Mouse (Mus musculus): ENCODE measurements around the gene Sstr5. TPM values are rescaled to one million over a fixed set of nuclear protein-coding genes. Genes with fewer than 3 reads are reported as not detected.

The Sstr5 gene
- polyA plus RNA-seq, 1 experiment = not detected

- no peak overlapping the region for H3K4me3 ChIP-seq
- no peak overlapping the region for H3K4me2 ChIP-seq (ENCODE audit: low read depth)
- H3K79me2 ChIP-seq (ENCODE audit: control insufficient read depth, insufficient read depth) = no peaks in the 10 kb centered on the region
- peaks cover 10% of the 10 kb centered on the region for H3K27me3 ChIP-seq (ENCODE audit: control insufficient read depth, insufficient read depth, insufficient read length)
- no peaks in the 10 kb centered on the region for H3K36me3 ChIP-seq (ENCODE audit: control insufficient read depth, insufficient read depth)
- no peak for TF ChIP-seq POLR2AphosphoS2 (IDR thresholded peaks at IDR 0.05; ENCODE audit: insufficient read length, low read depth)
- no peak for TF ChIP-seq MYOD1 (IDR thresholded peaks at IDR 0.05; ENCODE audit: control insufficient read depth in 1 of 3, insufficient read length in 2 of 3, low read depth in 2 of 3)
- no peak for TF ChIP-seq TCF12 (IDR thresholded peaks at IDR 0.05; ENCODE audit: insufficient read depth, poor library complexity, severe bottlenecking)
- no peak for TF ChIP-seq POLR2A (IDR thresholded peaks at IDR 0.05; ENCODE audit: insufficient read length, low read depth)
- no peak for TF ChIP-seq MAX (IDR thresholded peaks at IDR 0.05; ENCODE audit: low read depth)
- no peak for TF ChIP-seq REST (IDR thresholded peaks at IDR 0.05; ENCODE audit: insufficient read depth, insufficient read length)
- TF ChIP-seq USF1 (IDR thresholded peaks at IDR 0.05; ENCODE audit: low read depth) = no peak
- no peak for TF ChIP-seq E2F4 (IDR thresholded peaks at IDR 0.05; ENCODE audit: insufficient read depth)
- no peak for TF ChIP-seq SRF (IDR thresholded peaks at IDR 0.05; ENCODE audit: control insufficient read depth, insufficient read length, low read depth)
- no peak for TF ChIP-seq TCF3 (IDR thresholded peaks at IDR 0.05; ENCODE audit: insufficient read length, low read depth)
- no peak for TF ChIP-seq MYOG (IDR thresholded peaks at IDR 0.05; ENCODE audit: control insufficient read depth in 1 of 3, insufficient read depth in 1 of 3, insufficient read length in 2 of 3, low read depth in 2 of 3)
- TF ChIP-seq CEBPB (IDR thresholded peaks at IDR 0.05; ENCODE audit: insufficient read depth, poor library complexity, severe bottlenecking) = no peak
- H3ac ChIP-seq (ENCODE audit: control insufficient read depth, insufficient read length) = no peak overlapping the region
These were observed 10.7 kb upstream of the Sstr5 start for GRCm38 (mm10) chr17:25507799-25508198.

- Histone ChIP-seq H3K36me3 (ENCODE audit: control insufficient read depth, insufficient read depth) (no peaks in the 10 kb centered on the region), H3ac (ENCODE audit: control insufficient read depth, insufficient read length) (no peak overlapping the region)
These were observed 5.5 kb upstream of the Sstr5 start for GRCm38 (mm10) chr17:25502599-25502998.

GRCm38 (mm10) chr17:25482092-25482491 is 15.0 kb downstream of the Sstr5 start:
- Histone ChIP-seq H3K79me2 (ENCODE audit: control insufficient read depth, insufficient read depth) (no peaks in the 10 kb centered on the region), H3K4me2 (ENCODE audit: low read depth) (no peak overlapping the region), H3K36me3 (ENCODE audit: control insufficient read depth, insufficient read depth) (no peaks in the 10 kb centered on the region), H3ac (ENCODE audit: control insufficient read depth, insufficient read length) (no peak overlapping the region), H3K27me3 (ENCODE audit: control insufficient read depth, insufficient read depth, insufficient read length) (peaks cover 94% of the 10 kb centered on the region), H3K4me3 (no peak overlapping the region)
- TF ChIP-seq REST (IDR thresholded peaks at IDR 0.05; ENCODE audit: insufficient read depth, insufficient read length) (no peak), TCF12 (IDR thresholded peaks at IDR 0.05; ENCODE audit: insufficient read depth, poor library complexity, severe bottlenecking) (no peak), POLR2AphosphoS2 (IDR thresholded peaks at IDR 0.05; ENCODE audit: insufficient read length, low read depth) (no peak), SRF (IDR thresholded peaks at IDR 0.05; ENCODE audit: control insufficient read depth, insufficient read length, low read depth) (no peak), CEBPB (IDR thresholded peaks at IDR 0.05; ENCODE audit: insufficient read depth, poor library complexity, severe bottlenecking) (no peak), MYOG (IDR thresholded peaks at IDR 0.05; ENCODE audit: control insufficient read depth in 1 of 3, insufficient read depth in 1 of 3, insufficient read length in 2 of 3, low read depth in 2 of 3) (peak in 1 of 3 experiments; percentile 20), POLR2A (IDR thresholded peaks at IDR 0.05; ENCODE audit: insufficient read length, low read depth) (no peak), TCF3 (IDR thresholded peaks at IDR 0.05; ENCODE audit: insufficient read length, low read depth) (no peak), E2F4 (IDR thresholded peaks at IDR 0.05; ENCODE audit: insufficient read depth) (no peak), MYOD1 (IDR thresholded peaks at IDR 0.05; ENCODE audit: control insufficient read depth in 1 of 3, insufficient read length in 2 of 3, low read depth in 2 of 3) (peak in 1 of 3 experiments; percentile 20), USF1 (IDR thresholded peaks at IDR 0.05; ENCODE audit: low read depth) (no peak)

More at GRCm38 (mm10) chr17:25502599-25502998, 5.5 kb upstream of the Sstr5 start:
- no peak overlapping the region for H3K4me3 ChIP-seq
- TF ChIP-seq USF1 (IDR thresholded peaks at IDR 0.05; ENCODE audit: low read depth) (no peak), MYOG (IDR thresholded peaks at IDR 0.05; ENCODE audit: control insufficient read depth in 1 of 3, insufficient read depth in 1 of 3, insufficient read length in 2 of 3, low read depth in 2 of 3) (peak in 2 of 3 experiments; percentile 60 to 81), MYOD1 (IDR thresholded peaks at IDR 0.05; ENCODE audit: control insufficient read depth in 1 of 3, insufficient read length in 2 of 3, low read depth in 2 of 3) (peak in 2 of 3 experiments; percentile 16 to 48), CEBPB (IDR thresholded peaks at IDR 0.05; ENCODE audit: insufficient read depth, poor library complexity, severe bottlenecking) (no peak)
- H3K27me3 ChIP-seq (ENCODE audit: control insufficient read depth, insufficient read depth, insufficient read length) = peaks cover 34% of the 10 kb centered on the region
- H3K4me2 ChIP-seq (ENCODE audit: low read depth) = no peak overlapping the region
- no peaks in the 10 kb centered on the region for H3K79me2 ChIP-seq (ENCODE audit: control insufficient read depth, insufficient read depth)

- Histone ChIP-seq H3K4me2 (ENCODE audit: low read depth) (no peak overlapping the region), H3K36me3 (ENCODE audit: control insufficient read depth, insufficient read depth) (no peaks in the 10 kb centered on the region), H3ac (ENCODE audit: control insufficient read depth, insufficient read length) (no peak overlapping the region), H3K4me3 (no peak overlapping the region), H3K27me3 (ENCODE audit: control insufficient read depth, insufficient read depth, insufficient read length) (peaks cover 86% of the 10 kb centered on the region), H3K79me2 (ENCODE audit: control insufficient read depth, insufficient read depth) (no peaks in the 10 kb centered on the region)
- TF ChIP-seq MYOD1 (IDR thresholded peaks at IDR 0.05; ENCODE audit: control insufficient read depth in 1 of 3, insufficient read length in 2 of 3, low read depth in 2 of 3) (peak in 1 of 3 experiments; percentile 44), MYOG (IDR thresholded peaks at IDR 0.05; ENCODE audit: control insufficient read depth in 1 of 3, insufficient read depth in 1 of 3, insufficient read length in 2 of 3, low read depth in 2 of 3) (no peak), SRF (IDR thresholded peaks at IDR 0.05; ENCODE audit: control insufficient read depth, insufficient read length, low read depth) (no peak), MAX (IDR thresholded peaks at IDR 0.05; ENCODE audit: low read depth) (no peak), TCF12 (IDR thresholded peaks at IDR 0.05; ENCODE audit: insufficient read depth, poor library complexity, severe bottlenecking) (no peak), POLR2A (IDR thresholded peaks at IDR 0.05; ENCODE audit: insufficient read length, low read depth) (no peak)
These were observed 16.3 kb downstream of the Sstr5 start for GRCm38 (mm10) chr17:25480820-25481219.

- no peak overlapping the region for H3K4me3 ChIP-seq
- no peak overlapping the region for H3ac ChIP-seq (ENCODE audit: control insufficient read depth, insufficient read length)
- H3K79me2 ChIP-seq (ENCODE audit: control insufficient read depth, insufficient read depth) = no peaks in the 10 kb centered on the region
- TF ChIP-seq TCF3 (IDR thresholded peaks at IDR 0.05; ENCODE audit: insufficient read length, low read depth) (no peak), MYOD1 (IDR thresholded peaks at IDR 0.05; ENCODE audit: control insufficient read depth in 1 of 3, insufficient read length in 2 of 3, low read depth in 2 of 3) (no peak), USF1 (IDR thresholded peaks at IDR 0.05; ENCODE audit: low read depth) (no peak), TCF12 (IDR thresholded peaks at IDR 0.05; ENCODE audit: insufficient read depth, poor library complexity, severe bottlenecking) (no peak), SRF (IDR thresholded peaks at IDR 0.05; ENCODE audit: control insufficient read depth, insufficient read length, low read depth) (no peak), POLR2AphosphoS2 (IDR thresholded peaks at IDR 0.05; ENCODE audit: insufficient read length, low read depth) (no peak), REST (IDR thresholded peaks at IDR 0.05; ENCODE audit: insufficient read depth, insufficient read length) (no peak), CEBPB (IDR thresholded peaks at IDR 0.05; ENCODE audit: insufficient read depth, poor library complexity, severe bottlenecking) (no peak), POLR2A (IDR thresholded peaks at IDR 0.05; ENCODE audit: insufficient read length, low read depth) (no peak), E2F4 (IDR thresholded peaks at IDR 0.05; ENCODE audit: insufficient read depth) (no peak), MYOG (IDR thresholded peaks at IDR 0.05; ENCODE audit: control insufficient read depth in 1 of 3, insufficient read depth in 1 of 3, insufficient read length in 2 of 3, low read depth in 2 of 3) (no peak), MAX (IDR thresholded peaks at IDR 0.05; ENCODE audit: low read depth) (no peak)
- no peak overlapping the region for H3K4me2 ChIP-seq (ENCODE audit: low read depth)
- H3K36me3 ChIP-seq (ENCODE audit: control insufficient read depth, insufficient read depth) = no peaks in the 10 kb centered on the region
- peaks cover 79% of the 10 kb centered on the region for H3K27me3 ChIP-seq (ENCODE audit: control insufficient read depth, insufficient read depth, insufficient read length)
These were observed 16.9 kb downstream of the Sstr5 start for GRCm38 (mm10) chr17:25480152-25480551.
